Mouse (Mus musculus) intestine, embryonic 15.5 days (tissue): ENCODE measurements at regions not wholly inside any gene's neighbourhood (a gene's known extent, or its start where the extent isn't known, plus 50 kb on each side); places are given as distances from the start of the nearest gene placed in this dataset.
"Not testable (repeated sequence)": the region's sequence is repeated elsewhere in the genome, so short reads cannot be mapped to it uniquely, and the experiment has no call there.

Source experiments
- ATAC-seq: fragments of 200-750 bp; cut with Nextera tagmentation; 2 replicates; pipeline ENCODE4 v1.8.0; 2017; ENCODE audit warnings: moderate TSS enrichment, moderate library complexity
- H3K27ac ChIP-seq: fragments of 300-500 bp; sonication (generic); 2 replicates; pipeline ENCODE4 v1.5.1; 2015; ENCODE audit warnings: mild to moderate bottlenecking, inconsistent platforms
- H3K27me3 ChIP-seq: fragments of 300-500 bp; sonication (generic); replicated peaks from 2 replicates; pipeline ENCODE4 v1.6.1; 2015; ENCODE audit warnings: inconsistent platforms
- H3K36me3 ChIP-seq: fragments of 300-500 bp; sonication (generic); 2 replicates; pipeline ENCODE4 v1.6.1; 2015; ENCODE audit warnings: inconsistent platforms
- H3K4me1 ChIP-seq: fragments of 300-500 bp; sonication (generic); replicated peaks from 2 replicates; pipeline ENCODE4 v1.6.1; 2015; ENCODE audit warnings: inconsistent platforms
- H3K4me2 ChIP-seq: fragments of 300-500 bp; sonication (generic); replicated peaks from 2 replicates; pipeline ENCODE4 v1.6.1; 2015; ENCODE audit warnings: mild to moderate bottlenecking, inconsistent platforms
- H3K4me3 ChIP-seq: fragments of 300-500 bp; sonication (generic); replicated peaks from 2 replicates; pipeline ENCODE4 v1.5.1; 2015; ENCODE audit warnings: inconsistent platforms
- H3K9ac ChIP-seq: fragments of 300-500 bp; sonication (generic); 2 replicates; pipeline ENCODE4 v1.6.1; 2015; ENCODE audit warnings: inconsistent platforms
- H3K9me3 ChIP-seq: fragments of 300-500 bp; sonication (generic); 2 replicates; pipeline ENCODE4 v1.6.1; 2016; ENCODE audit warnings: inconsistent platforms
- WGBS: fragments of 180-500 bp; shearing (Covaris S2); methylation state at CpG from one replicate; pipeline ENCODE4 v1.1.7; 2015; 5-methylcytosine and 5-hydroxymethylcytosine counted together

- Histone ChIP-seq H3K36me3 (no peaks in the 10 kb centered on the region), H3K9ac (no peak overlapping the region), H3K27me3 (no peaks in the 10 kb centered on the region), H3K4me1 (no peaks in the 10 kb centered on the region), H3K9me3 (no peaks in the 10 kb centered on the region), H3K4me3 (no peak overlapping the region), H3K4me2 (no peak overlapping the region), H3K27ac (no peak overlapping the region)
- 85% methylated on average over 3 of the region's 3 CpGs for WGBS
- ATAC-seq: no peak
Measured at GRCm38 (mm10) chr3:8017489-8017888, 1397.2 kb upstream of the 1700008P02Rik start.

- H3K4me1 ChIP-seq: no peaks in the 10 kb centered on the region
- no peak overlapping the region for H3K4me2 ChIP-seq
- no peaks in the 10 kb centered on the region for H3K36me3 ChIP-seq
- H3K9me3 ChIP-seq: no peaks in the 10 kb centered on the region
- no peak overlapping the region for H3K4me3 ChIP-seq
- H3K27ac ChIP-seq: no peak overlapping the region
- no peak overlapping the region for H3K9ac ChIP-seq
- no peaks in the 10 kb centered on the region for H3K27me3 ChIP-seq
- ATAC-seq: no peak
Measured at GRCm38 (mm10) chr3:8016945-8017344, 1396.7 kb upstream of the 1700008P02Rik start.

- Histone ChIP-seq H3K4me1 (no peaks in the 10 kb centered on the region), H3K36me3 (no peaks in the 10 kb centered on the region), H3K27me3 (no peaks in the 10 kb centered on the region), H3K27ac (no peak overlapping the region), H3K4me2 (no peak overlapping the region), H3K4me3 (no peak overlapping the region), H3K9me3 (no peaks in the 10 kb centered on the region), H3K9ac (no peak overlapping the region)
- 84% methylated on average over 4 of the region's 4 CpGs for WGBS
- ATAC-seq: no peak
Measured at GRCm38 (mm10) chr3:8009966-8010365, 1389.7 kb upstream of the 1700008P02Rik start.

- Histone ChIP-seq H3K9me3 (no peaks in the 10 kb centered on the region), H3K27me3 (no peaks in the 10 kb centered on the region), H3K4me2 (0 out of 2 replicates have a peak overlapping the region, but pooled peaks have one; percentile 18), H3K4me3 (no peak overlapping the region), H3K9ac (no peak overlapping the region), H3K4me1 (no peaks in the 10 kb centered on the region), H3K36me3 (no peaks in the 10 kb centered on the region), H3K27ac (no peak overlapping the region)
- WGBS: 54% methylated on average over 10 of the region's 10 CpGs
- peak; percentile 93 for ATAC-seq
Measured at GRCm38 (mm10) chr3:8006708-8007395, 1386.6 kb upstream of the 1700008P02Rik start.

- no peaks in the 10 kb centered on the region for H3K27me3 ChIP-seq
- no peak overlapping the region for H3K4me3 ChIP-seq
- no peak overlapping the region for H3K27ac ChIP-seq
- no peak overlapping the region for H3K9ac ChIP-seq
- H3K36me3 ChIP-seq: no peaks in the 10 kb centered on the region
- H3K4me1 ChIP-seq: no peaks in the 10 kb centered on the region
- 57% methylated on average over 5 of the region's 5 CpGs for WGBS
- ATAC-seq: peak; percentile 84
- H3K4me2 ChIP-seq: no peak overlapping the region
- H3K9me3 ChIP-seq: no peaks in the 10 kb centered on the region
Measured at GRCm38 (mm10) chr3:8006273-8006672, 1386.0 kb upstream of the 1700008P02Rik start.

GRCm38 (mm10) chr3:8005684-8006083, 1385.4 kb upstream of the 1700008P02Rik start:
- not testable (repeated sequence) for H3K9me3 ChIP-seq, H3K4me1 ChIP-seq, H3K27me3 ChIP-seq, H3K9ac ChIP-seq, H3K4me3 ChIP-seq, H3K27ac ChIP-seq, H3K36me3 ChIP-seq, ATAC-seq, H3K4me2 ChIP-seq
- 82% methylated on average over 2 of the region's 2 CpGs for WGBS

GRCm38 (mm10) chr3:8004271-8004670, 1384.0 kb upstream of the 1700008P02Rik start:
- Histone ChIP-seq H3K9me3 (no peaks in the 10 kb centered on the region), H3K4me2 (no peak overlapping the region), H3K27me3 (no peaks in the 10 kb centered on the region), H3K4me3 (no peak overlapping the region), H3K27ac (no peak overlapping the region), H3K9ac (no peak overlapping the region), H3K36me3 (no peaks in the 10 kb centered on the region), H3K4me1 (no peaks in the 10 kb centered on the region)
- ATAC-seq: no peak
- 84% methylated on average over 1 of the region's 1 CpGs for WGBS

- 89% methylated on average over 4 of the region's 4 CpGs for WGBS
- no peak overlapping the region for H3K27ac ChIP-seq
- H3K27me3 ChIP-seq: no peaks in the 10 kb centered on the region
- H3K4me1 ChIP-seq: no peaks in the 10 kb centered on the region
- no peaks in the 10 kb centered on the region for H3K36me3 ChIP-seq
- H3K9me3 ChIP-seq: no peaks in the 10 kb centered on the region
- no peak overlapping the region for H3K9ac ChIP-seq
- H3K4me2 ChIP-seq: no peak overlapping the region
- no peak for ATAC-seq
- no peak overlapping the region for H3K4me3 ChIP-seq
Measured at GRCm38 (mm10) chr3:8001027-8001426, 1380.8 kb upstream of the 1700008P02Rik start.

- no peak overlapping the region for H3K4me2 ChIP-seq
- no peak overlapping the region for H3K9ac ChIP-seq
- H3K9me3 ChIP-seq: no peaks in the 10 kb centered on the region
- 78% methylated on average over 2 of the region's 2 CpGs for WGBS
- no peaks in the 10 kb centered on the region for H3K27me3 ChIP-seq
- no peak overlapping the region for H3K27ac ChIP-seq
- no peak overlapping the region for H3K4me3 ChIP-seq
- ATAC-seq: no peak
- no peaks in the 10 kb centered on the region for H3K36me3 ChIP-seq
- H3K4me1 ChIP-seq: no peaks in the 10 kb centered on the region
Measured at GRCm38 (mm10) chr3:7992322-7992721, 1372.1 kb upstream of the 1700008P02Rik start.

- WGBS: 50% methylated on average over 3 of the region's 3 CpGs
- no peak overlapping the region for H3K4me2 ChIP-seq
- no peak overlapping the region for H3K27ac ChIP-seq
- H3K27me3 ChIP-seq: no peaks in the 10 kb centered on the region
- H3K36me3 ChIP-seq: no peaks in the 10 kb centered on the region
- H3K4me1 ChIP-seq: no peaks in the 10 kb centered on the region
- H3K9me3 ChIP-seq: no peaks in the 10 kb centered on the region
- H3K9ac ChIP-seq: no peak overlapping the region
- H3K4me3 ChIP-seq: no peak overlapping the region
- no peak for ATAC-seq
Measured at GRCm38 (mm10) chr3:7973287-7973686, 1353.0 kb upstream of the 1700008P02Rik start.

GRCm38 (mm10) chr3:7953911-7954310, 1333.7 kb upstream of the 1700008P02Rik start:
- H3K9ac ChIP-seq: no peak overlapping the region
- H3K4me2 ChIP-seq: no peak overlapping the region

GRCm38 (mm10) chr3:7943646-7944381, 1323.6 kb upstream of the 1700008P02Rik start:
- Histone ChIP-seq H3K4me1 (no peaks in the 10 kb centered on the region), H3K4me2 (no peak overlapping the region), H3K36me3 (no peaks in the 10 kb centered on the region), H3K27ac (no peak overlapping the region), H3K9ac (no peak overlapping the region), H3K4me3 (no peak overlapping the region), H3K27me3 (no peaks in the 10 kb centered on the region), H3K9me3 (no peaks in the 10 kb centered on the region)
- WGBS: 52% methylated on average over 8 of the region's 8 CpGs
- no peak for ATAC-seq

More at GRCm38 (mm10) chr3:7953911-7954310, 1333.7 kb upstream of the 1700008P02Rik start:
- WGBS: 84% methylated on average over 1 of the region's 1 CpGs
- Histone ChIP-seq H3K36me3 (no peaks in the 10 kb centered on the region), H3K4me3 (no peak overlapping the region), H3K9me3 (no peaks in the 10 kb centered on the region), H3K27ac (no peak overlapping the region), H3K4me1 (no peaks in the 10 kb centered on the region), H3K27me3 (no peaks in the 10 kb centered on the region)
- no peak for ATAC-seq
